Mouse (Mus musculus) midbrain, embryonic 14.5 days (tissue): ENCODE data around the gene Gm14406. TPM values are rescaled to one million over a fixed set of nuclear protein-coding genes. Genes with fewer than 3 reads are reported as not detected.

ENCODE experiments used
- ATAC-seq: fragments of 200-750 bp; cut with Nextera tagmentation; 2 replicates; pipeline ENCODE4 v1.8.0; 2017; ENCODE audit warnings: moderate number of reproducible peaks, moderate library complexity; ENCODE audit not compliant: low FRiP score, low TSS enrichment
- DNase-seq: peaks from one replicate; pipeline ENCODE4 v3.0.0-alpha.2; 2015
- H3K27ac ChIP-seq: fragments of 300-500 bp; sonication (generic); replicated peaks from 2 replicates; pipeline ENCODE4 v1.5.1; 2014; ENCODE audit warnings: mild to moderate bottlenecking, low read depth, low read length, moderate library complexity
- H3K27me3 ChIP-seq: fragments of 300-500 bp; sonication (generic); 2 replicates; pipeline ENCODE4 v1.6.1; 2014; ENCODE audit warnings: low read length, control low read depth, mixed read lengths; ENCODE audit not compliant: control insufficient read depth, insufficient read depth
- H3K36me3 ChIP-seq: fragments of 300-500 bp; sonication (generic); 2 replicates; pipeline ENCODE4 v1.6.1; 2014; ENCODE audit warnings: low read length, control low read depth; ENCODE audit not compliant: control insufficient read depth, insufficient read depth
- H3K4me1 ChIP-seq: fragments of 300-500 bp; sonication (generic); 2 replicates; pipeline ENCODE4 v1.6.1; 2014; ENCODE audit warnings: mild to moderate bottlenecking, antibody characterized with exemption, low read length, control low read depth; ENCODE audit not compliant: control insufficient read depth, insufficient read depth
- H3K4me2 ChIP-seq: fragments of 300-500 bp; sonication (generic); 2 replicates; pipeline ENCODE4 v1.6.1; 2014; ENCODE audit warnings: mild to moderate bottlenecking, low read length, moderate library complexity
- H3K4me3 ChIP-seq: fragments of 300-500 bp; sonication (generic); replicated peaks from 2 replicates; pipeline ENCODE4 v1.5.1; 2014; ENCODE audit warnings: low read depth, low read length
- H3K9ac ChIP-seq: fragments of 300-500 bp; sonication (generic); replicated peaks from 2 replicates; pipeline ENCODE4 v1.6.1; 2014; ENCODE audit warnings: mild to moderate bottlenecking, low read length, moderate library complexity
- H3K9me3 ChIP-seq: fragments of 300-500 bp; sonication (generic); 2 replicates; pipeline ENCODE4 v1.6.1; 2016; ENCODE audit warnings: low read length, control low read depth, mixed read lengths; ENCODE audit not compliant: control insufficient read depth
- WGBS: fragments of 180-500 bp; shearing (Covaris S2); extraction: QIAGEN DNeasy Blood & Tissue Kit; methylation state at CpG from one replicate; pipeline ENCODE4 v1.1.7; 2014; 5-methylcytosine and 5-hydroxymethylcytosine counted together
- polyA plus RNA-seq: library from polyadenylated mRNA; unstranded; fragments of >200 nt; fragmentation: Nextera tagmentation; extraction: Ambion mirVana; gene quantifications from 2 replicates; pipeline ENCODE4 v1.2.1, GENCODE M21; 2014

The Gm14406 gene
- polyA plus RNA-seq, 1 experiment from 2014 or later, result not detected

GRCm38 (mm10) chr2:177523061-177523460, 54.9 kb downstream of the Gm14406 start:
- no peak for DNase-seq
- 95% methylated on average over 20 of the region's 20 CpGs for WGBS

GRCm38 (mm10) chr2:177520035-177520434, 58.0 kb downstream of the Gm14406 start:
- Histone ChIP-seq H3K9me3 (peaks cover 12% of the 10 kb centered on the region; the same call in 1 of the 2 replicates), H3K4me2 (no peak overlapping the region), H3K4me3 (no peak overlapping the region), H3K27me3 (no peaks in the 10 kb centered on the region), H3K9ac (no peak overlapping the region), H3K4me1 (no peaks in the 10 kb centered on the region), H3K36me3 (no peaks in the 10 kb centered on the region), H3K27ac (no peak overlapping the region)
- DNase-seq, result no peak
- no peak for ATAC-seq
- 80% methylated on average over 8 of the region's 8 CpGs for WGBS

More at GRCm38 (mm10) chr2:177523061-177523460, 54.9 kb downstream of the Gm14406 start:
- H3K9me3 ChIP-seq, result peaks cover 12% of the 10 kb centered on the region; the same call in 1 of the 2 replicates
- H3K4me1 ChIP-seq, result no peaks in the 10 kb centered on the region
- no peak overlapping the region for H3K4me2 ChIP-seq
- ATAC-seq, result no peak
- H3K9ac ChIP-seq, result no peak overlapping the region
- H3K4me3 ChIP-seq, result no peak overlapping the region
- no peaks in the 10 kb centered on the region for H3K27me3 ChIP-seq
- H3K27ac ChIP-seq, result no peak overlapping the region
- H3K36me3 ChIP-seq, result no peaks in the 10 kb centered on the region

Other genes starting within 250 kb of the Gm14406 start
- gene Gm14418, start 179.9 kb downstream of the Gm14406 start, polyA plus RNA-seq, result 10.0 and 10.9 TPM in 2 replicates
- gene Zfp970, start 113.5 kb downstream of the Gm14406 start, polyA plus RNA-seq, result 7.7 and 9.3 TPM in 2 replicates
- gene Gm14403, start 80.0 kb downstream of the Gm14406 start, polyA plus RNA-seq, result 2.9 and 4.5 TPM in 2 replicates
- gene Gm14322, start 181.1 kb upstream of the Gm14406 start, polyA plus RNA-seq, result 6.8 and 8.8 TPM in 2 replicates